Comparison of ENCODE assay signal across 39 mouse cellular contexts in the genomic region with DNA sequence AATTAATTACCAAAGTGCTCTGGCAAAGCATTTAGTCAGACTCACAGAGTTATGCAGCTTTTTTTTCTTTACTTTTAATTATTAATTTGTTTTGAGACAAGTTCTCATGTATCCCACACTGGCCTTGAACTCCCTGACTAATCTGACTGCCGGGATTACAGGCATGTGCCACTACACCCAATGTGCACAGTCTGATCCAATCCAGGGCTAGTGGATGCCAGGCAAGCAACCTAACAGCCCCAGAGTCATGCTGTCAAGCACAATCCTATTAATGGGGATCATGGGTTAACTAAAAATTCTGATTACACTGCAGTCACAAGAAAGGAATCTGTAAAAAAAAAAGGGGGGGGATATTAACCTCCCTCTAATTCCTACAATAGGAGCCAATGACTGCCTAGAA. TPM values are rescaled to one million over a fixed set of nuclear protein-coding genes. Genes with fewer than 3 reads are reported as not detected.
"Had no signal": no experiment of that assay in that cellular context is flagged by ENCODE, and none has a peak within 500 bp of the region (broad histone marks: within the 10 kb centered on the region; RNA-seq: fewer than 3 reads in every experiment).

No protein-coding gene starts in this region.

RNA-seq across cellular contexts. Expression of a gene that starts 11.1 kb away (rescaled TPM):
- total RNA-seq: left cerebral cortex, postnatal 10 days; left cerebral cortex, postnatal 14 days; left cerebral cortex, postnatal 25 days; left cerebral cortex, postnatal 36 days; left cerebral cortex, postnatal 4 days; megakaryocyte progenitor cell, adult 5-6 weeks; megakaryocyte, adult 5-6 weeks; megakaryocyte-erythroid progenitor cell, adult 5-6 weeks; midbrain, postnatal 0 days; monocyte, adult 5-6 weeks had no signal
- polyA plus RNA-seq: limb, embryonic 10.5 days; limb, embryonic 11.5 days; limb, embryonic 12.5 days; limb, embryonic 13.5 days; limb, embryonic 14.5 days; limb, embryonic 15.5 days; liver, embryonic 11.5 days; liver, embryonic 12.5 days; liver, embryonic 13.5 days; liver, embryonic 14.5 days; liver, embryonic 15.5 days; liver, embryonic 16.5 days; liver, postnatal 0 days; lung, adult 2 months; lung, embryonic 14.5 days; lung, embryonic 15.5 days; lung, embryonic 16.5 days; lung, postnatal 0 days; macrophage; midbrain, embryonic 10.5 days; midbrain, embryonic 11.5 days; midbrain, embryonic 12.5 days; midbrain, embryonic 13.5 days; midbrain, embryonic 14.5 days; midbrain, embryonic 15.5 days; midbrain, embryonic 16.5 days; midbrain, postnatal 0 days; myocyte; neural tube, embryonic 11.5 days; neural tube, embryonic 12.5 days had no signal

RNA-seq across cellular contexts. Expression of a gene that starts 39.4 kb away (rescaled TPM):
- total RNA-seq: left cerebral cortex, postnatal 14 days; left cerebral cortex, postnatal 36 days; megakaryocyte progenitor cell, adult 5-6 weeks; megakaryocyte, adult 5-6 weeks; monocyte, adult 5-6 weeks had no signal
- polyA plus RNA-seq: midbrain, embryonic 10.5 days; midbrain, embryonic 11.5 days; midbrain, embryonic 13.5 days; midbrain, embryonic 14.5 days; midbrain, embryonic 16.5 days; neural tube, embryonic 11.5 days; neural tube, embryonic 12.5 days had no signal
